Mouse (Mus musculus) CD4-positive, CD25-positive, alpha-beta regulatory T cell, adult 4 months (primary cell): ENCODE measurements around the gene Txn1. TPM values are rescaled to one million over a fixed set of nuclear protein-coding genes. Genes with fewer than 3 reads are reported as not detected.
A peak's percentile ranks its signal among the peaks of the same experiment; 100 is the strongest.

Source experiments
- ATAC-seq: one replicate; pipeline ENCODE4 v1.8.0; 2017
- polyA plus RNA-seq, 2 experiments: library from polyadenylated mRNA; unstranded; fragments of 100-300 nt; shearing (Covaris generic); gene quantifications; one replicate each; pipeline ENCODE4 v1.2.1; 2017

Txn1 gene
- 100 to 1,000 TPM in 1 of 2 experiments, 10 to 100 TPM in 1; 96.6 to 129 TPM for polyA plus RNA-seq

GRCm38 (mm10) chr4:57956029-57956960 lies at the start of gene Txn1:
Gene Txn1, minus strand, starts transcription at chr4:57956411.
- ATAC-seq = peak; percentile 85

- no peak for ATAC-seq
These were observed 47.3 kb upstream of the Txn1 start for GRCm38 (mm10) chr4:58003501-58003900.

- ATAC-seq = no peak
These were observed 35.2 kb upstream of the Txn1 start for GRCm38 (mm10) chr4:57991425-57991824.

GRCm38 (mm10) chr4:57974400-57975117 lies 18.3 kb upstream of the Txn1 start:
- ATAC-seq = no peak

- no peak for ATAC-seq
These were observed 17.5 kb upstream of the Txn1 start for GRCm38 (mm10) chr4:57973592-57974268.

- no peak for ATAC-seq
These were observed 14.1 kb upstream of the Txn1 start for GRCm38 (mm10) chr4:57970285-57970684.

- ATAC-seq = no peak
These were observed 11.0 kb upstream of the Txn1 start for GRCm38 (mm10) chr4:57967195-57967594.

GRCm38 (mm10) chr4:57965516-57965915 lies 9.3 kb upstream of the Txn1 start:
- no peak for ATAC-seq

- ATAC-seq = no peak
These were observed 7.9 kb upstream of the Txn1 start for GRCm38 (mm10) chr4:57964143-57964542.

- no peak for ATAC-seq
These were observed 2.8 kb upstream of the Txn1 start for GRCm38 (mm10) chr4:57959056-57959455.

- no peak for ATAC-seq
These were observed 1.9 kb upstream of the Txn1 start for GRCm38 (mm10) chr4:57958098-57958497.

- ATAC-seq = no peak
These were observed 1.2 kb upstream of the Txn1 start for GRCm38 (mm10) chr4:57957200-57958085.

- ATAC-seq = peak; percentile 32
These were observed 660 bp downstream of the Txn1 start for GRCm38 (mm10) chr4:57955544-57955958.

- ATAC-seq = no peak
These were observed 1.2 kb downstream of the Txn1 start for GRCm38 (mm10) chr4:57954991-57955390.

GRCm38 (mm10) chr4:57954580-57954979 lies 1.6 kb downstream of the Txn1 start:
- no peak for ATAC-seq

- no peak for ATAC-seq
These were observed 2.4 kb downstream of the Txn1 start for GRCm38 (mm10) chr4:57953796-57954195.

- no peak for ATAC-seq
These were observed 3.3 kb downstream of the Txn1 start for GRCm38 (mm10) chr4:57952891-57953290.

- no peak for ATAC-seq
These were observed 3.8 kb downstream of the Txn1 start for GRCm38 (mm10) chr4:57952416-57952815.

- ATAC-seq = no peak
These were observed 6.3 kb downstream of the Txn1 start for GRCm38 (mm10) chr4:57949866-57950265.

GRCm38 (mm10) chr4:57947476-57947875 lies 8.7 kb downstream of the Txn1 start:
- no peak for ATAC-seq

GRCm38 (mm10) chr4:57947036-57947435 lies 9.2 kb downstream of the Txn1 start:
- no peak for ATAC-seq

- no peak for ATAC-seq
These were observed 13.3 kb downstream of the Txn1 start for GRCm38 (mm10) chr4:57942892-57943291.
